Mouse (Mus musculus): ENCODE data around the gene Hoxa10.

Gene Hoxa10

DNA sequence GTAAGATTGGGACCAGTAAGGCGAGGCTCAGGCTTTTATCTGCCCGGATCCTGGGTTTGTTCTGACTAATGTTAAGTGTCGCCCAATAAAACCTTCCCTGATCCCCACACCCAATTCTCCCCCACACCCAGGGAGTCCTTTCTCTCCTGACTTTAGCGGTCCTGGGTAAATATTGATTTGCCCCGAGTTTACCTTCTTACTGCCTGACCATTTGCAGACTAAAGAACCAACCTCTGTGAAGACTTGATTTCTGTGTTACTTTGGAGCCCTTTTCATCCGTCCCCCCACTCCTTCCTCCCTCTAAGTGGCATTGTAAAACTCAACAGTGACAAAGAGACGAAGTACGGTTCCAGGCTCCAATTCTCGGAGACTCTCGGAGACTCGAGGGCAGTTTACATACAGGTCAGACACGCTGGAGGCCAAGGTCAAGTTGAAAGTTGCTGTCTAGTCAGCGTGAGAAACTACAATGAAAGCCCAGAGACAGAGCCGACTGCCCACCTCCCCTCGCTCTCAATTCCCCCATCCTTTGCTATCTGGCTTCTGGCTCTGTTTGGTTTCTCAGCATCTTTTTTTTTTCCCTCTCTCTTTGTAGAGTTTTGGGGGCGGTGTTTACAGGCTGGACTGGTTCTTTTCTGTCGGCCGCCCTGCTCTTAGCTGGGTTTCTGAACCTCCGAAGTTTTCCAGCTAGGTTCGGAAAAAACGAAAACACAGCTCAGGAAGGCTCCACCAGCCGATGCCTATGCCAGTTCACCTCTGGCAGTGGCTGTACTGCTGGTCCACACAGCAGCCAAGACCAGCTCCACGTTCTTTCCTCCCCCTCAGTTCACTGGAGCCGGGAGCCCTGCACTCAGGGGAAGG is 22.0 kb upstream of the Hoxa10 start:
- DNase-seq, result no peak

DNA sequence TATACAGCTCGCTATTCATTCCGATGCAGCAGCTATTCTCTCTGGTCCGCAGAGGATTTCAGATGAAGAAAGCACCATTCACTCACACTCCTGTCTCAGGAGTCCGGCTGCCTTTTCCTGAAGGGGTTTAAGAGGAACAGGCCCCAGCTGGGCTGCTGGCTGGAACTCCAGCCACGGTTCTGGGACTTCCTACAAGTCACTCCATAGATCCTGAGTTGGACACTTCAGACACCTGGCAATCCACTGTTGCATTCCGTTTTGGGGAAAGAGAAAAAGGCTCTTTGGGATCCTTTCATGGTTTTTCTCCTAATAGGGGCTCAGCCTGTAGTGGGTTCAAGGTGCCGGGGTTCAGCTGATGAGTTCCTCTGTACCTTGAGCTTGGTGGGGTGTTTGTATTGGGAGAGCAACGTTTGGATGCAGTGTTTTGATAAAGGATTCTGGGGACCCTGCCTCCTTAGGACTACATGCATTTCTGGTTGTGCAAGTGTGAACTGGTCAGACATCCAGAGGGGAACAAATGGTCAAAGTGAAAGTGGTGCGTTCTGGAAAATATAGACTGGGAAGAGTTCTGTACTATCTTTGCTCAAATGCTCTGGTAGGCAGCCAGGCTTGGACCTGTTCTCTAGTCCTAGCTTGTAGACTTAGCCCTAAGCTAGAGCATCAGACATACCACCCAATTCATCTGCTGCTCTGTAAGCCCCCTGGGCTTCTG is 21.3 kb upstream of the Hoxa10 start:
- peak; percentile 88 for DNase-seq

DNA sequence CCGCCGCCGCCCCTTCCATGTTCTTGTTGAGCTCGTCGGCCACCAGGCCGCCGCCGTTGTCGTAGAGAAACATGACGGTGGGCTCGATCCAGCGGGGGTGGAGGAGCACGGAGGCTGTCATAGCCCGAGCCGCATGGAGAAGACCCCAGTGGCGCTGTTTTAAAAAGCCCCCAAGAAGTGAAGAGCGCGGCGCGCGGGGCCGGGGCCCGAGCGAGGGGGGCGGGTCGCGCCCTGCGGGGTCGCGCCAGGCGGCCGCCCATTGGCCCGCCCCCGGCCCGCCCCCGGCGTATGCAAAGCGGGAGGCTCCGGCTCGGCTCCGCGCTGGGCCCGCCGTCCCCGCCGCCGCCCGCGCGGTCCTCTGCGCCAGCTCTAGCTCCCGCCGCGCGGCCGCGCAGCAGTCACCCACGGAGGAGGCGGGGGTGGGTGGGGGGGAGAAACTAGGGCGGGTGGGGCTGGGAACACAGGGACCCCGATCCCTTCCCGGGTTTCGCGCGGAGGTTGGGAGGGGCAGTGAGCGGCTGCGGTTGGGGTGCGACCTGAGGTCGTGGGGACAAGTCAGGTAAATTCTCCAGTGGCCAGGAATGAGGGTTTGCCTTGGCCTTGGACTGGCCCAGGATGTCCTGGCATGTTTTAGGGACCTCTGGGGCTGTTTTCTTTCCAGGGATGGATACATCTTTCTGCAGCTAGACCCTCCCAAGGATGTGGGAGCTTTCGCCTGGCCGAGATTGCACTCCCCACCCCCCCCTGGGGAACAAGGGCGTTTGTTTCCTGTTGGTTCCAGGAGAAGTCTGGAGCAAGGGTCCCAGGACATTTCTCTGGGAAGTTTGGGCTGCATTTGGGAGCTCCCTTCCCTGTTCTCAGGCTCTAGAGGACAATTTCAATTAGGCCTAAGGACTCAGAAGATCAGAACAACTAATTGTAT is 20.3 kb upstream of the Hoxa10 start, which contains the start of gene Hoxa13:
Hoxa13 (minus strand) TSS at position 227 of the 922 bp plus-strand sequence.
- DNase-seq, result peak; percentile 88

DNA sequence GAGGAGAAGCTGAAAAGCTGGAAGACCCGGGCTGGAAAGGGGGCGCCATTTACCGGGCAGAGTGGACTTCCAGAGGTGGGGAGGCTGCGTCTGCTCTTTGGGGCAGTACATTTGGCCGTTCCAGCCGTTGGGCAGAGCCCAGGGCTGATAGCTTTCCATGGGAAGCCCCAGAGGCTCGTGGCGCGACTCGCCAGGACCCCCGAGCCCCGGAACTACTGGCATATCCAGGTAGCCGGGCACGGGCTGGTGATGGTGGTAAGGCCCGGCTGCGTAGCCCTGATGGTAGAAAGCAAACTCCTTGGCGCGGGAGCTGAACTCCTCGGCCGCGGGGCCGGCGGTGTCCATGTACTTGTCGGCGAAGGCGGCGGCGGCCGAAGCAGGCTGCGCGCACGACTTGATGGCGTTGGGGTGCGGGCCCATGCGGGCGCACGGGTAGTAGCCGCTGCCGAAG is 19.2 kb upstream of the Hoxa10 start:
- DNase-seq, result peak; percentile 89

DNA sequence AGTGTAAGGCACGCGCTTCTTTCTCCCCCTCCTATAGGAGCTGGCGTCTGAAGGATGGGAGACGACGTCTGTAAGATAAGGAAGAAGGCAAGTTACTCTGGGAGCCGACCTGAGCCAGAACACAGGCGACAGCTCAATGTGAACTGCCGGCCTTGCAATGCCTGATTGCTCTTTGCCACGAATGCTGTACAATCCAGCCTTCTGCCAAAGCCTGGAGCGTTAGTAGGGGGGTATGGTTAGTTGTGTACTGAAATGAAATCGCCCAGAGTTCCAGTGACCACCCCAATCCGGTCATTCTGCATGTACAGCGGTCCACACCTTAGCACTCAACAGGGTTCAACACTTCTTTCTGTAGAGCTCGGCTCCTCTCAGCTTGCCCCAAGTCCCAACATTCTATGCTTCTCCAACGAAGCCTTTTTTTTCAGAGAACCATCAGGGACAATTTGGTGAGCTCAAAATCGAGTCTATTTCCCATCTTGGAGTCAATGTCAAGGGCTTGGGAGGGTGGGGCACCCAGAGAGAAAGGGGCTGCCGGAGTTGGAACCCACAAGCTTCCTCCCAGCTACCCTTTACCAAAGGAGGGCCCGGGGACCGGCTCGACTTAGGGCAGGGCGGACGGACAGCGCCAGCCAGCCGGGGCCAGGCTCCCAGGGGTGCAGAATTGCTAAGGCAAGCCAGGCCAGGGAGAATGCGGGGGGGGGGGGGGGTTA is 18.6 kb upstream of the Hoxa10 start:
- DNase-seq, result peak; percentile 82

DNA sequence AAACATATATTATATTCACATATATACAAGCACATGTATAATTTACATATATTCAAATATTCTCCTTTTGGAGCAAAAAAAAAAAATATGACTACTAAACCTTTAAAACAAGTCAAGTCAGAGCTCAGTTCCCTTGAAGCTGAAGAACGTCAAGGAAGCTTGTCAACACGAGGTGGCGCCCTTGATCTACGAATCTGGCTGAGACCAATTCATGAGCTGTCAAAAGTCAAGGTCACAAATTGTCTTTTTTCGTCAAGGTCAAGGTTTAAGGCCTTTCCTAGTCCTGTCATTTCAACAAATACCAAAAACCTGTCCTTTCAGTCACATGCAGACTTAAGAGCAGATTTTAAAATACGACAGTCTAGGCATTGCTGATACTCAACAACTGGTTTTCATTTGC is 16.3 kb upstream of the Hoxa10 start:
- peak; percentile 94 for DNase-seq

DNA sequence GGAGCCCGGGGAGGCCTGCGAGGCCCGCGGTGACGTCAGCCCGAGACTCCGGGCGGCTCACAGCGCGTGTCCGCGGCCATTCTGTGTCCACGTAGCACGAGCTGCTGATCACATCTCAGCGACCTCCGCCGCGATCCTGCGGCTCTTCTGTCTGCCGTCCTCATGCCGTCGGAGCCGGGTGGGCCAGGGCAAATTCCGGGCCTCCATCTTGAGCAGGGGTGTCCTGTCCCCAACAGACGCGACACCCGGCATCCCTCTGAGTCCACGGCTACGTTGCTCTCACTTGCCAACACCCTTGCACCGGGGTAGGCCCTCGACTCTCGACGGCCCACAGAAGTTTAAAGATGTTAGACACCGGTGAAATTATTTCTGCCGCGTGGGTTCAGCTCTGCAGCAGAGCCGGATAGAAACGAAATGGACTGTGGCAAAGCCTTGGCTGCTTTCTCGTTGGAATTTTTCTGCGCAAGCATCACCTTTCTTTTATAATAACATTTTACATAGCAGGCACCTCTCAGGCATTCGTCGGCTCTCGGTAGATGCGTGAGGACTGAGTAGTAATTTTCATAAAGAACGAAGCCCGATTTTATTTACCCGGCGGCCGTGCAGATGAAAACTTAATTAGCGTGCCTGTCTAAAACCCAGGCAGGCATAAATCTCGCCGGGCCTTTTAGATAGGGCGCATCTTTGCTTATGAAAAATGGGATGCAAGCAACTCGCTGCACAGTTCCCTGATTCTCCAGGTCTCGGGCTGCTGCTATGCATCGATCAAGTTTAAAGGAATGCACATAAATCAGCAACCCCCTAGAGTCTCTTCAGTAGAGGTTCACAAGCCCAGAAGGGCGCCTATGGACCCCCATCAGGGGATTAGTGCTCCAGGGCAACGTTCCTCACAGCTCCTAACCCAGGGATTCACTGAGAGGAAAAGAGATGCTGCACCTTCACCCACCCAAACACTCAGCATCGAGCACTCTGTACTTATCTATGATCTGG is 13.2 kb upstream of the Hoxa10 start:
- DNase-seq, result peak; percentile 90

DNA sequence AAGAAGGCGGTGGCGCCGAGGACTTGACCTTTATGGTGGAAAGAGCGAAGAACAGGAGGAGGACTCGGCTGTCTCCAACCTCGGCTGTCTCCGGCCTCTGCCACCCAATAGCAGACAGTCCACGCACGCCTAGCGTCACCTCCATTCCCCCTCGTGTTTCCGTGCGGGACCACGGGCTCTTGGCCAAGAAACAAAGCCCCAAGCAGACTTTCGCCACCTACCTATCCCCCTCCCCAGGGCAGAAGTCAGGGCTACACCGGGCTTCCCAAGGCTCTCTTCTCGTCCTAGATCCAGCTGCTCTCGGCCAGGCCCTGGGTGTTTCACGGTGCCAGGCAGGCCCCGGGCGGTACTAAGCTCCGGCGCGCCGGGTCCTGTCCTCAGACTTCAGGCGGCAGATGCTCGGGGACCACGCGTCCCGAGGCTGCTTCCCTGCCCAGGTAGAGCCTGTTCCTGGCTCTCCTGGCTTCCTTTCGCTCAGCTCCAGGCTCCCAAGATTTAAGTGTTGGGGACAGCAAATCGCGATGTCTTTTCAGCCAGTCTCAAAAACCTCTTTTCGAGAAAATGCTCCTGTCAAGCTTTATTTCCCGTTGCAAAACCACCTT is 12.2 kb upstream of the Hoxa10 start:
- peak; percentile 90 for DNase-seq

DNA sequence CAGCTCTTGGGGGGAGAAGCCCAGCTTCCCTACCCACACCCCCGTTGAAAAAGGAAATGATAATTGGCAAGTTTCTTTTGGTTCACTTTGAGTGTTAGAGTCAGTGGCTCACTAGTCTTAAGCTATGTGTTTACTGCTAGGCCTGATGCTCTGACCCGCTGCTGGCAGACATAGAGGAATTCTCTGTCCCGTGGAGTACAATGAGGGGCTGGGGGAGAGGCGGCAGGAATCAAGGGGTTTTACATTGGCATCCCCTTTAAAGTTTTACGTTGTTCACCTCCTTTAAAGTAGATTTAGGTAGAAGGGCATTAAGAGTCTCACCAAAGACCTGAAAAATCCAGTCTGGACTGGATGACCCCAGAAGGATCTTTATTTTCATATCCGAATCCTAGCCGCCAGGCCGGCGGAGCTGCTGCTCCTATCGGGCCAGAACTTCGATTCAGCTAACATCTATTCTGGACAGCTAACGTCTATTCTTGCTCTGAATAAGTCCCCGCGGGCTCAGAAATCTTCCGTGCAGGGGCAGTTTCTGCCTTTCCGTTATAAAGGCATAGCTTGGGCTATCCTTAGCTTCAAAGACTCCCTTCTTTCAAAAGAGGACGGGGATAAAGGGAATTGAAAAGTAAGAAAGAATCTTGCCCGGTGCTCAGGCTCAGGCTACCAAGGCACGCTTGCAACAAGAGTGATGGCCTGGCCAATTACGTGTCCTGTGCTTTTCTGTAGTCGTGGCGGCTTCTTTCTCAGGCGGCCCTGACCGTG is 11.5 kb upstream of the Hoxa10 start:
- peak; percentile 59 for DNase-seq

DNA sequence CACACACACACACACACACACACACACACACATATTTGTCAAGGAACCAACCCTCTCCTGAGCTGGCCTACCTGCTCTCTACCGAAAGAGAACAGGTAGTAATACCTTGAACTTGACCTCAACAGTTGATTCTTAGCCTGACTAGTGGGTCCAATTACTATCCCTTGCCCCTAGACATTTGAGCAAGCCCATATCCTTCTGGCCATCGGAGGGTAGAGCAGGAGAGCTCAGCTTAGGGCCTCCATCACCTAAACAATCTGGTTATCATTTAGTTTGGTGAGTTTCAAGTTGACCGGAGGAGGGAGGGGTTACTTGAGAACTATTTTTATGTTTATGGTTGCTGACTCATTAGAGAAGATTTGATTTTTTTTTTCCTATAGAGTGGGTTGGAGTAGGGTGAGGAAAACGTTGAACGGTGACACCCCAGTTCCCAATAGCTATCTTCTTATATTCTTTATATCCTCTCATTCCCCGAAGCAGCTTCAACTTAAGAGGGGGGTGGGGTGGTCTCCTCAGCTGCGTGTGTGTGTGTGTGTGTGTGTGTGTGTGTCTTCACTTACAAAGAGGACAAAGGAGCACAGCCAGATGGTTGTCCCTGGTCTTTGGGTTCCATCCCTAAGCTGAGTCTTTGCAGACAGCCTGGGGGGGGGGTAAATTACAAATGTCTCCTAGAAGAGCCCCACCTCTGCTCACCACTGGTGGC is 10.7 kb upstream of the Hoxa10 start:
- DNase-seq, result peak; percentile 57

DNA sequence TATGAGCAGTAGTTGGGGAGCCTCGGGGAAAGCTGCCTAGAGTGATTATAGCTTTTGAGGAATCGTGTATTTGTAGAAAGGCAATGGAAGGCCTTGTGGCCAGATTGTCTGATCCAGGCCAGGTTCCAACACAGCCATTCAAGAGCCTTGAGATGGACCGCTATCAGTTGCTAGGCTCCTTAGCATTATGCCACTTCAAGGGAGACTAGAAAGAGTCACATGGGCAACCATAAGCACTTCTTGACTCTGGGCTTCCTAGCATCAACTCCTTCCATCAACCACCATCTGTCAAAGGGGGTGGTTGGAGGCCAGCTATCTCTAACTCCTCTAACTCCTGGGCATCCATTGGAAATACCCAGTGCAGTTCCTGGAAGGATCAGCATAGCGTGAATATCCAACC is 9.2 kb upstream of the Hoxa10 start:
- DNase-seq, result peak; percentile 80

DNA sequence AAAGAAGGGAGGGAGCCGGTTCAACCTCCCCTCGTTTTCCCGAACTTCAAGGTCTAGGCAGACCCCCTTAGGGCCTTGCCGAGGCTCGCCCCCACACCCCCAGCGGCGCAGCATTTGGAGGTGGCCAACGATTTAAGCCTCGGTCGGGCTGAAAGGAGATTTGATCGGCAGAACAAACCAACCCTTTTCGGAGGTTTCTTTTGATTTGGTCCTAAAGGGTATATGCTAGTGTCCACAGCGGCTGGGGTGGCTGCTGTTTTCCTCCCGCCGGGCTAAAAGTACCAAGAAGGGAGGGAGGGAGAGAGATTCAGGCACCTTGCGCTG is 8.7 kb upstream of the Hoxa10 start:
- no peak for DNase-seq

DNA sequence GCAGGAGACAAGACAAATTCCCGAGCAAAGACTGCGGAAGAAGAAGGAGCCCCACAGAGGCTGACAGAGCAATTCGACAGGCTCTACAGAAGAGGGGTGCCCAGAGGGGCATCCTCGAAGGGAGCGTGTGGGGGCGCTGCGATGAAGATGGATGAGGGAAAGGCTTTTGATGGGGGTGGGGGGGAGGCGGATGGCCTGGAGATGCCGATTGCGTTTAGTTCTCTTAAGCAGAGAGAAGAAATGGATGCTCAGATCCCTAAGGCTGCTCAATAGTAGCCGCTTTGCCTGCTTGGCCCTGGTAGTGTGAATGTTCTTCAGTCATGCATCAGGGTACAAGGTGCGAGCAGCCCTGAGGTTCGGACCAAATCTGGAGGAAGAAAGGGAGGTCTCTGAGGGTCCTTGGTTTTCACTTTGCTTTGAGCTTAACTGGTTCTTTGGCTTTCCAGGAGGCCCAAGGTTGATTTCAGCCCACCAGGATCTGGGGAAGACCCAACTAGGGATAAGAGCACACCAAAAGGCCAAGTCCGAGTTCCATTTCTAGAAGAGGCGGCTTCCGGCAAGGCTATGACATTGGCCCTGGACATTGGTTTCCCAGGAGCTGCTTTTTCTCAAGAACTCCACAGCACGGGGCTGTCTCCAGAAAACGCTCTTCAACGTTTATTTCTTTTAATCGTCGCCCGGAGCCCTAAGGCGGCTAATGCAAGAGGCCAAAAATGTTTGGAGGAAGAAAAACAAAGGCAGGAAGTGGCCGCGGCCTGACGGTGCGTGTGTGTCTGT is 8.2 kb upstream of the Hoxa10 start:
- DNase-seq, result peak; percentile 64

DNA sequence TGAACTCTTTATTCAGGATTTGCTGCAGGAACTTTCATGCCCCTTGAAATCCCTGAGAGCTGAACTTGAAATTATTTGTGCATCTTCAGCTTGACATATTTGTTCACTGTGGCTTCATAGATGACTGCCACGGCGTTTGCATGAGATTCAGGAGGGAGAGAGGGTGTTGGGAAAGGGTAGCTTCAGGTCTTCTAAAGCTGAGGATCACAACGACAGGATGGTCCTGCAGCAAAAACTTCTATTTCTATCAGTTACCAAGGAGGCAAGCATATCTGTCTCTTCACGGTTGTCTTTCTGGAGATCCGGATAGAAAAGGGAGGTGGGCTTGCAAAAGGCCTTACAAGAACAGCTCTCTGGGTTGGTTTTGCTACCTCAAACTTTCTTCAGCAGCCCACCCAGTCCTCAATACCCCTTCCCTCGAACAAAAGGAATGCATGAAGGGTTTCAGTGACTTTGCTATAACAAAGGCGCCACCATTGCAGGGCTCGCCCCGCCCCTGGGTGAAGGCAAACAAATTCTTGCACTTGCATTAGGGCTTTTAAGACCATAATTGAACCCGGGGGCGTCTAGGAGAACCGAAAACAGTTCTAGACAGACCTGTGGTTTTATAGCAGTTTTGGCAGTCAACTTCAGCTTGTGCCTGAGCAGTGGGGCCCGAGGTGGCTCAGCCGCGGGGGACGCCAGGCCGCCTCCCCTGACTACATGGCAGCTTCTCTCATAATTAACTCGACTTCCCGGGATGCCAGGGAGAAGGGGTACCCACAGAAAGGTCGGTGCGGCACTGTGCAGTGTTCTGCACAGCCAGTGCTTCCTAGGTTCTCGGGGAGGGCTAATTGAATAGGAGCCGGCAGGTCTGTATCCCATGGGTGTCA is 7.3 kb upstream of the Hoxa10 start:
- DNase-seq, result peak; percentile 88

DNA sequence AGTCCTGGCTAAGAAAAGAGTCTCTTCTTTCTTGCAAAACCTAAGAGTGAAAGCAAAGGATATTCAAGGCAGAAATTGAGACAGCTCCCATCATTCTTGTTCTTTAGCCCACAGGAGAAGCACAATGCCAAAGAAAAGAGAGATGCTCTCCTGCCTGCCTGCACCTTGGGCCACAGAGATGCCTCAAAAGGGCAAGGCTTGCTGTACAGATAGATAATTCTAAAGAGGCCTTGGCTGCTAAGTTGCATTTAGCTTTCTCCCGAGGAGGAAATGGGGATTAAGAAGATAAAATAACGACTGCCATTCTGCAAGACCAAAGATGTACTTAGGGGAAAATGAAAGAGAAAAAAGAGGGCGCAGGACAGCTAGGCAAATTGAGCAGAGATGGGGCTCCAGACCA is 6.3 kb upstream of the Hoxa10 start:
- DNase-seq, result peak; percentile 14

DNA sequence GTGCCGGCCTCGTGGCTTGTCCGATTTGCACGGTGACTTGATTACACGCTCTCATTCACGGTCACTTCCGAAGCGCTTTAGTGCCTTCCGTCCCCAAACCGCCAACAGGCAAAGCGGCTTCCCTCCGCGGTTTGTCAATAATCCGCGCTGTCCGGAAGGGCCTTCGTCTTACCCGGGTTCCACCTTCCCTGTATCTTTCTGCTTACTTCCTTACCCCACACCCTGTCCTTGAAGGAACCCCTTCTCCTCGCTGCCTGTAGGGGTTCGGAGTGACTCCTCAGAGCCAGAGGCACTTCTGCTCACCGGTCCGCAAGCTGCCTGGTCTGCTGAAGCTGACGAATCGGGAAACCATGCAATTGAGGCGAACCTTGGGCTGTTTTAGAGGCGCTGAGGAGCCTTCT is 5.7 kb upstream of the Hoxa10 start:
- DNase-seq, result peak; percentile 86

DNA sequence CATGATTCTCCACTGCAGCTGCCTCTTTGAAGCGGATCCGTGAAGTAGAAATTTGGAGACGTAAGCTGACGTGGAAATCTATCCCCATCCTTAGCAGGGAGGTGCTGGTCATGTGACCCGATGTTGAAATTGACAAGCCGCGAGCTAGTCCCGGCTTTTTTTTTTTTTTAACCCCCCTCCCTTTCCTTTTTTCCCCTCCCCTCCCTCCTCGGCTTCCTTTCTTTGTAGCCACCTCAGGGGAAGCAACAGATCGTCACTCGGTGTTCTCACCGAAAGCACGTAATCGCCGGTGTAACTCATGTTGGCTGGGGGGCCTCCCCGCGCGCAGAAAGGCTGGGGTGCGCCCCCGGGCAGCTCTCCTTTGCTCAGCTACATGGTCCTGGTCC is 5.1 kb upstream of the Hoxa10 start, which contains the start of gene Hoxa11:
Hoxa11 (minus strand) TSS at position 54 of the 386 bp plus-strand sequence.
- DNase-seq, result no peak

Measured in heart, adult 11 months (tissue).